Mouse (Mus musculus) adrenal gland, adult (tissue): ENCODE measurements at regions not wholly inside any gene's neighbourhood (a gene's known extent, or its start where the extent isn't known, plus 50 kb on each side); places are given as distances from the start of the nearest gene placed in this dataset.

Experiments used
- DNase-seq, 2 experiments: peaks; one replicate each; pipeline ENCODE4 v3.0.0; 2022 to 2023; ENCODE audit warnings: low spot score in 1 of 2; ENCODE audit not compliant: inconsistent age in 2 of 2

DNA sequence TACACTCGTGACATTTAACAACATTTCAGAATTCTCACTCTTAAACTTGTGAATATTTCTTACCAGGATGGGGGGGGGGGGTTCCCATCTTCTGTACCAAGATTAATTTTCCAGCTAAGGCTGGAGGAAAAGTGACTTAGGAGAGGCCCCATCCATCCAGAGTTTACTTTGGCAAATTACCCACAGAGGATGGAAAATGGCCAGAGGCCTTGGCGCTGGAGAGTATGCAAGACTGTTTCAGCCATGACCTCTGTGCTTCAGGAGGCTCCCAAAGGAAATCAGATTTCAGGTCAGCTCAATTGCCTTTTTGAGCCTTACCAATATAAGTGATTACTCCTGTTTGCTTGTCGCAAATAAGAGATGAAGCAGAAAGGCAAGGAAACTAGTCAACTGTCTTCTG, 143.4 kb upstream of the F930015N05Rik start:
- DNase-seq = peak; percentile 77 to 96

DNA sequence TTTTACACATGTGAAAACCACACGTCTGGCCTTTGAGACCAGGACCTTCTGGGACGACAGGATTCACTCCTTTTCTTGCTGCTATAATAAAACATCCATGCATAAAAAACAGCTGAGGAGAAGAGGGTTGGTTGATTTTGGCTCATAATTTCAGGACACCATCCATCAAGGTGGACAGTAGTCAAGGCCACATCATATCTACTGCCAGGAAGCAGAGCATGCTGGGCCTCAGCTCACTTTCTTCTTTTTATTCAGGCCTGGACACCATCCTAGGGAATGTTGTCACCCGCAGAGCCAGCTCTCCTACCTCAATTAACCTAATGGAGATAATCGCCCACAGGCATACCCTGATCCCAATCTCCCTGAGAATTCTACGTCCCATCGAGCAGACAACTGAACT, 149.6 kb upstream of the F930015N05Rik start:
- peak; percentile 53 to 75 for DNase-seq

DNA sequence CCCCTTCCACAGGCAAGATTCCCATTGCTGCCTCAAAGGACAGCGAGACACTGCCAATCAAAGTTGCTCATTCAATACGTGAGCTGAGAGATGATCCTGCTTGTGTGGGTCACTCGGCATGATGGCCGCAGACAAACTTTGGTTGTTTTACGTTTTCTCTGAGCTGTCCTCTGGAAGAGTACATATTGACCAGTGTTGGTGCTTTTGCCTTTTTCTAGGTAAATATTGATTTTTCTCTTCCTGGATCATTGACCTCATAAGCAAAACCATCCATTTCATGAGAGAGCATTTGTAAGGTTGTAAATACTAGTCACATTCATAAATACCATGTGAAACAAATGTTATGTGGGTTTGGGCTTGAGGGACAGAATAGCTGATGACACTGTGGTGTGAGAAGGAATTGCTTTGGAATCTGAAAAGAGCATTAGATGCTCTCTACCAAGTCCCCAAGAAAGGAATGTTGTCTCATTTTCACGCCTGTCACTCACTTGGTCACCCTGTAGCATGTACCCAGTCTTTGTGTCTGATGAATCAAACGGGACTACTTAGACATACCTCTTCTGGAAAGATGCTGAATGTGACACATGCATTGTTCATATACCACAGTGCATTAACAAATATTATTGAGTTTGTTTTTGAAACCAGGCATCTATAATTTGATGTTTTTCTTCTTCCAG, 150.7 kb upstream of the F930015N05Rik start:
- no peak for DNase-seq

DNA sequence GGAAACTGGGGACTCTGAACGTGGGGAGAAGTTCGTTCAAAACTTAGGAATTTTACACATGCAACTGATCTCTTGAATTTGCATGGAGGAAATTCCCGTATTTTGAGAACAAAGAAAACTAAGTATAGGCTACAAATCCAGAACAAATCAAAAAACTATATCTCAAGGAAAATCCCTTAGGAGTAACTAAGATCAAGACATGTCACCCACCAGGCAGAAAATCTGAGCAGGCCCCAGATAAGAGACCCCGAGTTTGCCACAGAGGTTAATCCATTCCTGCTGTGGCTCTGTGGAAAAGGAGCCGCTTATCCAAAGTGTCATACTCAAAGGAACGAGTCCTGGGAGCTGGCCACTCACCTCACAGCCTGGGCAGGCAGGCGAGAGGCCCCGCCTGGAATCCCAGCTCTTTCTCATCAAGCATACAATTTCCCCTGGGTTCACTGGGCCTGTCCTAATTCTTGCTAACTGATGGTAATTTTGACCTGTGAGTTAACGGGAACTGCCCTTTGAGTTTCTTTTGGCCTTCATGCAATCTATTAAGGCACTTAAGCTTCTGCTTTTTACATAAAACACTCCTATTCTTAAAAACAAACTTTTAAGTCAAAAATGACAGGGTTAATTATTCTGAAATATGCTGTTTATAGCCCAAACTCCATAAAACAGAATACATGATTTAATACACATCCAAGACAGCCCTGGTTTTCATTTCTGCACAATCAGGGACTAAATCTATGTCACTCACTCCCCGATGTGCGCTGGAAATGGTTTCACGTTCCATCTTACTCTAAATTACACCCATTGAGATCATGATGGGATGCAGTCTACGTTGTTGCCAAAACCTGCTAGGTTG, 151.5 kb upstream of the F930015N05Rik start:
- no peak for DNase-seq

DNA sequence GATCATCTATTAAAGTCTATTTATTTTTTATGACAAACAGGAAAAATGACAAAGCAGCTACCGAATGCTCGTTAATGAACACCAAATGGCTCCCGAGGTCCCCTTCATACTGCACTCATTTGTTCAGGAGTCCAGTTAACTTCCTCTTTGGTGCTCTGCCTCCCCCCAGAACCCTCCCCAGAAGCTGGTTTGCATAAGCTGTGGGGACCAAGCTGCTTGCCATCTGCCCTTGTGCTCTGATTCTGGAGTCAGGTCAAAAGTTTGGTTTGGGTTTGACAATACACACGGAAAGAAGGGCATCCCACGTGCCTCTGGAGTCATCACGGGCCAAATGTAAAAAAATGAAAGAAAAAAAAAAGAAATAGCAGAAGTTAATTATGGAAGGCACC, 152.1 kb upstream of the F930015N05Rik start:
- no peak for DNase-seq

DNA sequence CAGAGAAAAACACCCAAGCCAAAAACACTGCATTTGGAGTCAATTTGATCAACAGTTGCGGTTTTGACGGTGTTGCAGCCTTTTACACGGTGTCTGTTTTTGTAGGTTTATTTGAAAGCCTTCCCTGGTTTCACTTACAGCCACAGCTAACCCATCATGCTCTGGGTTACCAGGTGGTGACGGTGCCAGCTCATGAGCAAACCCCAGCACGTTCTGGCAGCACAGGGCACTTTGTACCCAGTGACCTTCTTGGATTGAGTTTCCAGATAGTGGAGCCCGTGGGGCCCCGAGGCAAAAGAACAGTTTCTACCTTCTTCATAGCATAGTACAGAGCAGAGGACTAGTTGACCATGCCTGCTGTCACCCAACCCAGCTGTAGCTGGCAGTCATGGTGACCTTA, 152.6 kb upstream of the F930015N05Rik start:
- DNase-seq = peak; percentile 38 to 43

DNA sequence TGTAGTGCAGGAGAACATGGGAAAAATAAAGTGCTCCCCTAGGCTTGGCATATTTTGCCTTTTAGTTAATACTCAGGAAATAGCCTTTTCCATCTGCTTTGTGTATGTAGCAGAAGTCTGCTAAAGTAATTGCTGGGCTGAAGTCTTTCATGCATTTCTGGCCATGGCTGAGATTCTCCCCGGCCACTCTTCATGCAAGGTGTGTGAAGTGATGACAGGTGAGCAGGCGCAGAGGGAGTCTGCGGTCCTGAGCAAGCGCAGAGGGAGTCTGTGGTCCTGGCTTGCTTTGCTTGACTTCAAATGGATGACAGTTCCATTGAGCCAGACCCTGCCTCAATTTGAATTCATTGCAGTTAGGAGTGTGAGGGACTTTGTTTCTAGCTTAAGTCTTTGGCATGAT, 153.6 kb upstream of the F930015N05Rik start:
- no peak for DNase-seq

DNA sequence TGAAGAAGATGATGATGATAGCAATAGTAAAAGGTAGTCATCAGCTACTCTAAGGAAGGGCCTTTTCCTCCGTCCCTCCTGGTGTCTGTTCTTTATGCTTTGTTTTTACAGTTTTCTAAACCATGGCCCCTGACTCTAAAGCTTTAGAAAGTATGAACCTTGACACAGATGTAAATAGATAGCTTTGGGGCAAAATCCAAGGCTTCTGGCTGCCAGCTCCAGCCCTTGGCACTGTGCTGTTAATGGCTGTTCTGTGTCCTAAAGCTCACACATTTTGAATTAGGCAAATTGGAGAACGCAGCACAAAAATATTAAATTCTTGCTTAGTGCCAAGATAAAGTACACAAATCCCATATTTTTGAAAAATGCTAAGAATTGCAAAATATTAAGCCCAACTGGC, 155.8 kb upstream of the F930015N05Rik start:
- DNase-seq = no peak

DNA sequence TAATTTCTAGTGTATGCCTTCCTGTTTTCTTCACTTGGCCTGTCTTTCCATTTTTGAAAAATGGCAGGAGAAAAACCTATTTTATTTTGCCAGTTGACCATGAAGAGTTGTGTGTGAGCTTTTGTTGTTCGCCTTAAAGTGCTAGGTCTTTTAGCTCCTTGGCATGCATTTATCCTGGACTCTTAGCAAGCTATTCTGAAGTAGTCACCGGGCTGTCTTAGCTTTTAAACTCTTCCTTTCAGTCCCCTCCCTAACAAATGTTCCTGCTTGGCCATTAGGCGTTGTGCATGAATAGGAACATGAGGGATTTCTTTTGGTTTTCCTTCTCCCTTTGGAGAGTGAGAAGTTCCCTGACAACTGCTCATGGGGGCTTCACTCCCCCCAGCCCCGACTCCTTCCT, 160.9 kb upstream of the F930015N05Rik start:
- no peak for DNase-seq

DNA sequence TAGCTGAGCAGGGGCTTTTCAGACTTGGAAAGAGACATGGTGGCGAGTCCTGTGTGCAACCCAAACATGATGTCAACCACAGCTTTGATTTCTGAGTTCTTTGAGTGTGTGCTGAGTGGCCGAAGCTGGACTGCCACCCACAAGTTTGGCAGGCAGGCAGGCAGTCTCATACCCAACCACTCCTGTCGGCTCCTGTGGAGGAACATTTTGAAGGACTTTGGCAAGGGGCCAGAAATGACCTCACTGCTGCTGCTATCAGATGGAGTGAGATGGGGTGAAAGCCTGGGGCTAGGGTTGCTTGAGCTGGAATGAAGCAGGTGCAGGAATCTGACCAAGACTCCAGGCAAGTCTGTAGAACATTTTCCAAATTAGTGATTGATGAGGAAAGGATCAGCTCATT, 162.7 kb upstream of the F930015N05Rik start:
- DNase-seq = peak; percentile 91 to 95

DNA sequence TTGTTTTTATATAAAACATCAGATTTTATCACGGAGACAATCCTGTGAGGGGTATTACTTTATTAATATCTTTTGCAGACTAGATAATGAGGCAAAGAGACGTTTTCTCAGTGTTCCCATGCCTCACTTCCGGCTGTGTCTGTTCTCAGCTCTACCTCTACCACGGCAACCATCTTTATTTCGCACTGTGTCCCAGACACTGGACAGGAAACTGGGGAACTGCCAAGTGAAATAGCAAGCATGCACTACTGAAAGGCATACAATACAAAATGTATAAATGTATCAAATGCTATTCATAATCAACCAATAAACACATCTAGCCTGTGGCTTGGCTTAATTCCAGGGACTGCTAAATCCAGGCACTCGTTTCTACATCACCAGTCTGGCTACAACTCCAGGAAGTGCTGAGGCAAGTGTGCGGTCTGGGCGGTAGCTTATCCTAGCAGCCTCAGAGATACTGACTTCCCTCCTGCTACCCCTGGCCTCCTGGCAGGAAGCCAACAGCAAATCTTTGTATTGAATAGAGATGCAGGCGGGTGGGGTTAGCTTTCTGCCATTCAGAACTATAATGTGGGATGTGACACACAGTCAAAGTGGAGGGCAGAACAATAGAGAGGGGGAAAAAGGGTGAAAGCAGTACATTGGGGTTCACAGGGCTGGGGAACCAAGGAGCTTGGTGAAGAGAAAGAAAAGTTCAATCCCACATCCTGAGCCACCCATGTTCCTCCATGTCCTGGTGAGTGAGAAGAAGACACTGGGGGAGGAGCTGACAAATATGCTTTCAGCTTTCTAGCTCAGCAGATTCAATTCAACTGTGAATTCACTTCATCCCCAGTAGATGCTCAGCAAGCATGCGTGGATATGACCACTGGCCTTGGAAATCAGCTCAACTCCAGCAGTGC, 164.0 kb upstream of the F930015N05Rik start:
- peak; percentile 30 to 57 for DNase-seq

DNA sequence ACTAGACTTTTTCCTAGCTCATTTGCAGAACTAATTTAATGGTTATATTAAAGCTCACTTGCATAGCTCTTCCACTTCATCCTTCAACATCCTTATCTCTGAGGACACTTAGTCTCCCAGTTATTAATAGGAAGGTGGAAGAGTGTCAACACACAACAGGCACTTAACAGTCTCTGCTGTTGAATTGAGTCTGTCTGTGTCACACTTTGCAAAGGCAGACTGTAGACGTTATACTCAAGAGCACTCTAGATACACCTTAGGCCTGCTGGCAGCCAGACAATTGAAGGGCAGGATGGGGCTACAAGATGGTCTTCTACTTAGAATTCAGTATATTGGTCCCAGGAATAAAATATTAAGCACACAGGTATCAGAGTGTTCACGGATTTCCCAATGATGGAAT, 172.6 kb upstream of the F930015N05Rik start:
- no peak for DNase-seq

DNA sequence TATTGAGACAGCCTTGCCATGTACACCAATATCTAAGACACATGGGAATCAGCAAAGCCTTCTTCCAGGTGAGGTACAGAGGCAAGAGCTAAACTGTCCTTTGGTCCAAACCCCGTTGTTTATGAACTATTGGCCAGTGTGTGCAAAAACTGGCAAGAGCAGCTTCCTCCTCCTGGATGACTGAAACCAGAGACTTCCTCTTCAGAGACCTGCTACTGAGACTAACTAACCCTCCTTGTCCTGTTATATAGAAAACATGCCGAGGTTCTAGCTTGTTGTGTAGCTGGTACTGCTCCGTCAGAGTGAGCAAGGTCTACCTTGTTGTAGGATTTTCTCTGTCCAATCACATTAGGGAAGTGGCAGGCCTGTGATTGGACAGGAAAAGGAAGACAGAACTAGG, 174.3 kb upstream of the F930015N05Rik start:
- DNase-seq = no peak

DNA sequence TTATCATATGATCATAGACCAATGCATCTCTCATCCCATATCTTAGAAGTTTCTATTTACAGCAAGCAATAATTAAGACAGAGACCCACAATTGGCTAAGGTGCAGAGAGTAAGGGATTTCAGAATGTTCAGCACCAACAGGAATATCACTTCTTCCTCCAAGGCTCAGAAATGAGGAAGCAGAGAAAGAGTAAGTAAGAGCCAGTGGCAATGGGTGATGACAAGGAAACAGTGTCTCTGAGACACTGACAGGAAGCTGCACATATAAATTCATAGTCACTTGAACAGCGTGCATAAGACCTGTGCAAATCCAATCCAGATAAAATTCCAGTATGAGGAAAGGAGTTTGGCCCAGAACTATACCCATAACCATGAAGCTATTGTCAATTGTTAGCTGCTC, 178.7 kb upstream of the F930015N05Rik start:
- no peak for DNase-seq

DNA sequence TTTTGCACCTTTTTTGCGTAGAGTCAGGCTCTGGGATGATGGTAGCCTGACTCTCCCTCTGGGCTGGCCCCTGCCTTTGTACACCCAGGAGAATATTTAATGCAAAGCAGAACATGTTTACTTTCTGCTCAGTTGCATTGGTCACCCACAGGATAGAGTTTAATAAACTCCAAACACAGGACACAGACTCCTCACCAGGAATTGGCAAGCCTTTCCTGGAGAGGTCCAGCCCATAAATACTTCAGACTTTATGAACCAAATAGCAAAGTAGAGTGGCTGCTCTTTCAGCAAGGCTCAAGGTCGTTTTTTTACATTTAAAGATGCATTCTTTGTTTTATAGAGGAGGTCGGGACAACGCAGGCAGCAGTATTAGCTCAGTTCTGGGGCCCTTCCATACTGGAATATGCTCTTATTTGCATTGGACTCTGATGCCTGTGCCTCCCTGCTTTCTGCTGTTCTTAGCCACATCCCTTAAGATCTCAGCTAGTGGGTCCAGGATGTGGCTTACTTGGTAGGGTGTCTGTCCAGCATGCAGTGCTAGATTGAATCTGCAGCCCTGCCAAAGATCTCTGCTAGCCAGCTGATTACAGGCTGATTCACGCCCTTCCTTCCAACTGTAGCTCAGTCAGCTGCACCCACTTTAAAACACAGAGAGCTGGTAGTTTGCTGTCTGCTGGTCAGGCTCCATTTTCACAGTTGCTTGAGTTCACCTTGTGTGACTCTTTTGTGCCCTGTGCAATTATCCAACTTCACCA, 182.4 kb upstream of the F930015N05Rik start:
- DNase-seq = peak in 1 of 2 experiments; percentile 29

DNA sequence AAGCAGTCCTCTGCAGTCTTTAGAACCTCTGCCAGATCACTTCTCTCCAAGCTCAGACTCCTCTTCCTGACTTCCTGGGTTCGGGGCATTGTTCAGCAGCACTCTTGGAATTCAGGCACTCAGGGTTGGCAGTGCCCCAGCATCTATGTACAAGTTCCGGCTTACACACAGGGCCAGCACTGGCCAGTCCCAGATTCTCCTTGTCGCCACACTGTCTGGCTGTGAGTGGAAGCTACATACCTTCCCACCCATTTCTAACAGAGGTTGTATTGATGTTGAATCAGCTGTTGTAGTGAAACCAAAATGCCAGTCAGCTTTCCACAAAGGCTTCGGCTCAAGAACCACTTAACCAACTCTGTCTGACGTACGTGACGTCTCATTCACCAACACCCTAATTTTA, 190.7 kb upstream of the F930015N05Rik start:
- no peak for DNase-seq

DNA sequence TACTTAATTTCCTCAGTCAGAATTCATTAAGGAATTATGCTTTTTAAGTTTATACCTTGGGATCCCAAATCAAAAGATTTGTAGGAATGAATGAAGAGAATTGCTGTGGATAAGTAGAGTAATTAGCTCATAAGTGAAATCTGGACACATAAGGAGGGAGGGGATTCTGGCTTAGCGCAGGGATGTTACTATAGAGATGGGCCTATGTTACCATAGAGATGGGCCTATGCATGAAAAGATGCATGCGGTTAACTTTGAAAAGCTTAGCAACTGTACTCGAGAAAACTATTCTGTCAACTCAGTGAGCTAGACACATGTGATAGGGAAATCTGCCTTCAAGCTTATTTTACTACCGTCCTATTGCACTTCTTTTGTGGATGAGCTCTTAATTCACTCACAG, 204.5 kb upstream of the F930015N05Rik start:
- no peak for DNase-seq

DNA sequence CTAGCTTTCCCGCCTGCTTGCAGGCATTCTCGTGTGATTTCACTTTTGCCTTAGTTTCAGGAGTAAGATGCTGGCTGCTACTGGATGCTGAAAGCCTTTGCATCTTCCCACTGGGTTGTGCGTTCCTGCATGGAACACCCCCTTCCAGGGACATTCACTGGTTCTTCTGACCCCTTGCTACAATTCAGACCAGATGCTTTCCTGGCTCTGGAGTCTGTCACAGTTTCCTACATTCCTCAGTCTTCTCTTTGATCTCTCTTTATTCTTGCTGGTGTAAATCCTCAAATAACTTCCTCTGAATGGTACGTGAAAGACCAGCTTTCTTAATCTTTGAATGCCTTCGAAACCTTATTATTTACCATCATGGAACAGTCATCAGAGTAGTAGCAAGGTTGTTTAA, 206.7 kb upstream of the F930015N05Rik start:
- no peak for DNase-seq

DNA sequence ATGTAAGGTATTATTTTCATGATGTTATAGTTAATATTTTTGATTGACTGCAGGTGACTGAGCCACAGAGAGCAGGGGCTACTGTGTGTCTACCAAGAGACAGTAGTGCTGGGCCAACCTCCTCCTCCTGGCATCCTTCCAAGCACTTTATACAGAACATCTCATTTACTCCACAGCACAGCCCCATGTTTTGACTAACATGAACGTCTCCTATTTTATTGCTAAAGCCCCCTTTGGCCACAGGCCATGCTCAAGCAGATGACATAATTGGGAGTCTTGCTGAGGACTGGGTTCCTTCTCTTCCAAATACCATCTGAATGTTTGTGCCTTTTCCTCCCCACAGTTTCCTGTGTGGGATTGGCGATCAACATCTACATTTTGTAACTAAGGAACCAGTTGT, 211.5 kb upstream of the F930015N05Rik start:
- no peak for DNase-seq

DNA sequence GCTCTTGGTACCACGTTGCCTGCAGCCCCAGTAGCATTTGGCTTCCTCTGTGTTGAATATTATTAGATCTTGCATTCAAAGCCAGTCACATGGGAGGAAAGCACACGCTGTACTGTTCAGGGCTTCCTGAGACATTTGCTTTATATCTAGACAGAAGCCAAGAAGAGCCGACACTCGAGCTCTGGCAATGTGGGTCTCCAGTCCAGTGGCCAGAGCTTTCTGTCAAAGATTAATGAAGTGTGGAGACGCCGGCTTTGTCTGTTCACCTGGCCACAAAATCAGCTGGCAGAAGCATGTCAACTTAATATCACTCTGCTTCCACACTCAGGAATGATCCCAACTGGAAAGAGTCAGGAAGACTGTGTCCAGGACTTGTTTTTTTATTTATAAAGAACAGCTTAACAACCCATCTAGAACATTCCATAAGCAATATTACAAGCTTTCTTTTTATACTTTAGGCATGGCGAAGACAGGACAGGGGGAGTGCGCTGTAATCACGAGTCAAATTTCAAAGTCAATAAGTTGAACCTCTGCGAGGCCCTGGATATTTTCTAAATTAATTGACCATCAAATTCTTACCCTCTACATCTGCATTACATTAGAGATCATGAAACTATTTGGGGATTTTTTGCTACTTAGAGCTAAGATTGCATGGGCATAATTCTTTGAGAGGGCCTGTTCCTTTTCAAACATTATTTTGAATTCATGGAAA, 214.3 kb upstream of the F930015N05Rik start:
- DNase-seq = no peak
